Mouse (Mus musculus) heart, postnatal 25 days (tissue): ENCODE results near the gene Uba7. TPM values are rescaled to one million over a fixed set of nuclear protein-coding genes. Genes with fewer than 3 reads are reported as not detected.

Source experiments
- DNase-seq: peaks from one replicate; pipeline ENCODE4 v3.0.0; 2022; ENCODE audit warnings: low spot score
- intact Hi-C: fragments of 180-260 bp; cut with DNase I; formaldehyde crosslinking; loops from one replicate; pipeline ENCODE4 v1.15.1; 2025
- total RNA-seq, 2 experiments: library from RNA; stranded (reverse); gene quantifications; 2 replicates each; pipeline ENCODE4 v1.2.3; 2021

Gene Uba7
- total RNA-seq, 2 experiments from 2014 or later = 12.0 to 14.9 TPM

GRCm38 (mm10) chr9:107961351-107961762 is 13.9 kb upstream of the Uba7 start:
- intact Hi-C loops = no loop called here
- no peak for DNase-seq

- DNase-seq = no peak
- intact Hi-C loops = loop anchor here (2.0 kb wide), 1 partner anchor 57 kb away; no protein-coding TSS in a partner anchor
Observed at GRCm38 (mm10) chr9:107961881-107962280, 13.4 kb upstream of the Uba7 start.

- intact Hi-C loops = loop anchor here (1.0 to 2.0 kb wide), 3 partner anchors 23 to 89 kb away; no protein-coding TSS in a partner anchor
- DNase-seq = no peak
Observed at GRCm38 (mm10) chr9:107962916-107963315, 12.4 kb upstream of the Uba7 start.

DNA sequence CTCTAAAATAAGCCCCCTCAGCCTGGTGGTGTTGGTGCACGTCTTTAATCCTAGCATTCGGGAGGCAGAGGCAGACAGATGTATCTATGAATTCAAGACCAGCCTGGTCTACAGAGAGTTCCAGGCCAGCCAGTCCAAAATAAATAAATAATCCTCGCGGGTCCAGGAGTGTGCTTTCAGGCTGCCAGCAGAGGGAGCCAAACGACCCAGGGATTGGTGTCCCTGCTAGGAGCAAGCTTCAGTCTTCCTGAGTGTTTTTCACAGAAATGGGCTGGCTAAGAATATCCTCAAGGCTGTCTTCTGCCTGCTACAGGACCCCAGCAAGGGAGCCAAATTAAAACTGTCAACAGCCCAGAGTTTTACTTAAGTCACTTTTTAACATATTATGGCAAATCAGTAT is 11.6 kb upstream of the Uba7 start:
- DNase-seq = peak; percentile 51
- intact Hi-C loops = loop anchor here (1.0 to 2.0 kb wide), 4 partner anchors 23 to 101 kb away; no protein-coding TSS in a partner anchor

DNA sequence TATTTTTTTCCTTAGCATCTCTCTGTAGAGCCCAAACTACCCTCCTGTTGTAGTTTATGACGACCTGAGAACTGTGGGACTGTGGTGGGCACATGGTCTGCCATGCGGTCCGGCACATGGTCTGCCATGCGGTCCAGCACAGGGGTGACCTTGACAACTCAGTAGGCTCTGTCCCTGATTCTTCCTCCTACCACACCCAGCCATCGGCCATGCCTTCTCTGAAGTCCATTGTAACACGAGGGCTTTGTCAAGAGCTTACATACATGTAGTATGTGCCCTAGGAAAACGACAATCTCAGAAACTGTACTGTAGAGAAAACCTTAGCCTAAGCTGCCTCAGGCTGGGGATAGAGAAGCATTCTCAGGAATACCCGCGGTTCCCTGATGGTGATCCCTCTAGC is 10.6 kb upstream of the Uba7 start:
- DNase-seq = no peak
- intact Hi-C loops = loop anchor here (2.0 kb wide), 1 partner anchor 100 kb away; no protein-coding TSS in a partner anchor

GRCm38 (mm10) chr9:107966676-107967075 is 8.6 kb upstream of the Uba7 start:
- no peak for DNase-seq
- intact Hi-C loops = no loop called here

- intact Hi-C loops = no loop called here
- no peak for DNase-seq
Observed at GRCm38 (mm10) chr9:107967437-107967836, 7.9 kb upstream of the Uba7 start.

- DNase-seq = no peak
Observed at GRCm38 (mm10) chr9:107968531-107968930, 6.8 kb upstream of the Uba7 start.

DNA sequence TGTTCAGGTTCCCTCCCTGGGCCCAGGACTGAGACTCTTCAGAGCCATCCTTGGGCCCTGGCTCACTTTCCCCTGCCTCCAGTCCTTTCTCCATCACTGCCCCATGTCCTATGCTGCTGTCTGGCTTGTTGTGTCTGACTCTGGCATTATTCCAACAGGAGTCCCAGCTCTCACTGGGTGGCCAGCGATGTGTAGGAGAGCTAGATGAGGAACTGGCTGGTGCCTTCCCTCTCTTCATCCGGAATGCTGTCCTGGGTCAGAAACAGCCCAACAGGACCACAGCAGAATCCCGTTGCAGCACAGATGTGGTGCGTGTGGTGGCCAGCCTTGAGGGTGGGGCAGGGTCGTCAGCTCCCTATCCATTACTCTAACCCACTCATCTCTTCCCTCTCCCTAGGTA is 5.0 kb upstream of the Uba7 start:
- no peak for DNase-seq
- intact Hi-C loops = no loop called here

More at GRCm38 (mm10) chr9:107968531-107968930, 6.8 kb upstream of the Uba7 start:
- intact Hi-C loops = no loop called here

DNA sequence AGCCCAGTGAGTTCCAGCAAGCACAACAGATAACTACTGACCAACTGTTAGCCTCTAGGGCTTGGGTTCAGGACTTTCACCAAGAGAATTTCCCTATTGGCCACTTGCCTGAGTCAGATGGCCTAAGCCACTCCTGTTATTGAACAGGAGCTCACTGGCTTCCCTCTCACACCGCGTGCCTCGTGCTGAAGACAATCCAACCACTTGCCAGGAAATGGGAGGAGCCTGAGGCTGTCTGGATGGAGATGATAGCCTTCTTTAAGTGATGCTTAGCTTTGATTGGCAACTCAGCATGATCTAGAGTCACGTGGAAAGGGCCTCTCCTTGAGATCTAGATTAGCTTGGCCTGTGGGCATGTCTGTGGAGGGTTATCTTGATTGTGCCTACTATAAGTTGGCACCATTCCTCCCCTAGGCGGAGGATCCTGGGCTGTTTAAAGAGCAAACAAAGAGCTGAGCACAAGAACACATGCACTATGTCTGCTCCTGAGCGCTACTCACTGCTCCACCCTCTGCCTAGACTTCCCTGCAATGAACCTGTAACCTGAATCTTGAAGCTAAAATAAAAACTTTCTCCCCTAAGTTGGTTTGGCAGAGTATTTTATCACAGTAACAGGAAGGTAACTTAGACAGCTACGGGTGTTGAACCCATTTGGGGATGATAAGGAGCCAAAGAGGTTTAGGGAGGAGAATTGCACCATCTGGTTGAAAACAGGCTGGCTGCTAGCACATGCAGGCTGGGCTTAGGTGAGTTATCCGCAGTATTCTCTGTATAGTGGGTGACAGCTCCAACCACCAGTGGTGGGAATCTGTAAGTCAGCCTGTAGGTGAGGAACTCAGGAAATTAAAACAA is 3.4 kb upstream of the Uba7 start:
- intact Hi-C loops = no loop called here
- DNase-seq = no peak

GRCm38 (mm10) chr9:107974491-107975171 is 674 bp upstream of the Uba7 start:
- no peak for DNase-seq
- intact Hi-C loops = no loop called here

DNA sequence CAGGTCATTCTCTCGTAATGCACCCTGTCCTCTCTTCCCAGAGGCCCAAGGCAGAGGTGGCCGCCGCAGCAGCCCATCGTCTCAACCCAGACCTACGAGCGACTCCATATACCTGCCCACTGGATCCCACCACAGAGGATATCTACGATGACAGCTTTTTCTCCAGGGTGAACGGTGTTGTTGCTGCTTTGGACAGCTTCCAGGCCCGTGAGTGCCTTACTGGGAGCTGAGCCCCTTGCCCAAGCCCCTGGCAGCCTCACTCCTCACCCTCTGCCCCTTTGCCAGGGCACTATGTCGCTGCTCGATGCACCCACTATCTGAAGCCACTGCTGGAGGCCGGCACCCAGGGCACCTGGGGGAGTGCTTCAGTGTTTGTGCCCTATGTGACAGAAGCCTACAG is 3.5 kb downstream of the Uba7 start:
- intact Hi-C loops = no loop called here
- DNase-seq = no peak

GRCm38 (mm10) chr9:107981684-107982605 is 6.6 kb downstream of the Uba7 start:
- no peak for DNase-seq
- intact Hi-C loops = no loop called here

- intact Hi-C loops = no loop called here
- DNase-seq = peak; percentile 83
Observed at GRCm38 (mm10) chr9:107982681-107983346, 7.5 kb downstream of the Uba7 start, which contains the start of gene Gm20661. Gm20661 (plus strand) TSS chr9:107983058.

DNA sequence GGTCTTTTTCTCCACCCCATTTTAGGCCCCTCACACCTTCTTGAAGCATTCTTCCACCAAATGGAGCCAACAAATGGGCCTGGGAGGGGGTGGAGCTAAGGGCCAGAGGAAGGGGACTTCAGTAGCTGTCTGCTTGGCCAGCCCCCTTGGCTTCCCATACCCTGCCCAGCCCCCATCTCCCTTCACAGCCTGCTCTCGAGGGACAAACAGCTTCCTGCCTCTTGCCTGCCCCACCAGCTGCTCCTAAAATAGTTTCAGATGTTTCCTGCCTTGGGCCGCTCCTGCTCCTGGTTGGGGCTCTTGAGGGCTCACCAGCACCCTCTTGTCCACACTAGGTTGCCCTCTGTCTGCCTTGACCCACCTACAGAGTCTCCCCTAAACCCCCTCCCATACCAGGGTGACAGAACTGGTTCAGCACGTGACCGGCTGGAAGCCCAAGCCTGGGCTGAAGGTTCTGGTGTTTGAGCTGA is 8.2 kb downstream of the Uba7 start:
- intact Hi-C loops = no loop called here

DNA sequence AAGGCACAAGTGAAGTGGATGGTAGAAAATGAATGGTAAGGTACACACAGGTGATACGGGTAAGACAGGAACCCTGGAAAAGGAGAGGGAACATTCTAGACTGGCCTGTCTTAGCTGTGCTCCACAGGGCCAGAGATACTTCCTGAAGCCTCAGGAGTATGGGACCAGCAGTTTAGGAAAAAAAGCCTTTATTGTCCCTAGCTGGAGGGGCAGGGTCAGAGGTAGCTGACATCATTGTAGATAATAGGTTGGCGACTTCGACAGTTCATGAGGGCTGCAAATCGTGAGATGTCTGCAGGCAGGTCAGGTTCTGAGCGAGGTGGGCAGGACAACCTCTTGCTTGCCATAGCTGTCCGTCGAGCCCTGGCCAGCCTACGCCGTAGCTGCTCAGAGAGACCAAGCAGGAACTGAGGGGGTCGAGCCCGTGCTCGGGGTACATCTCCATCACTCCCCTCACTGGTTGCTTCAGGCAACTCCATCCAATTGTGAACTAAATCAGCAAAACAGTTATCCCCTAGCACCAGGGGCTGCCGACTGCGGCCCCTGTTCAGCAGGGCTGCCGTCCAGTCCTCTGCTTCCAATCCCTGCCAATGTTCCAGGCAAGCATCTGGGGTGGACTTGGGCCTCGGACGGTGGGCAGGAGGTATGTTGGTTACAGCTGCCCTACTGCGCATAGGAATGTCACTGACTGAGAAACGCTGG is 8.9 kb downstream of the Uba7 start:
- intact Hi-C loops = no loop called here
- no peak for DNase-seq

More for the DNA sequence above, 8.2 kb downstream of the Uba7 start:
- DNase-seq = peak; percentile 90

- intact Hi-C loops = no loop called here
- no peak for DNase-seq
Observed at GRCm38 (mm10) chr9:107984754-107985055, 9.4 kb downstream of the Uba7 start.
